Mouse (Mus musculus) kidney, adult 11 months (tissue): ENCODE results near the gene Tenm3.

ENCODE experiments used
- DNase-seq: peaks from one replicate; pipeline ENCODE4 v3.0.0; 2022

Tenm3 gene

GRCm38 (mm10) chr8:48508641-48509599 is 334.8 kb downstream of the Tenm3 start:
- no peak for DNase-seq

GRCm38 (mm10) chr8:48507719-48508501 is 335.8 kb downstream of the Tenm3 start:
- no peak for DNase-seq

DNA sequence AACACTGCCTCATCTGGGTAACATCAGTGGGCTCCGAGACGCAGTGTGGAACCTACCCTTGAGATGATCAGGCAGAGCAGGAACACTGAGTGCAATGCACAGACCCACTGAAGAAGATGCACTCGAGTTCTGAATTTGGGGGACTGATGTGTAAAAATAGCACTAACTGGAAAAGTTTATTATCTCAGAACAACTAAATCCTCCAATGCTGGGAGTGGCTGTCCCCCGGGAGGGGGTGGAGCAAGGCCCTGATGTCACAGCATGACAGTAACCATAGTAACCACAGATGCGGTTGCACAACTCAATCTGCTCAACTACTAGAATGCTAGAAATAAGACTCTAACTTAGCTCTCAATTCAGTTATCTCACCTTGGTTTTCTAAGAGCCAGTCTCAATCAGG is 351.3 kb downstream of the Tenm3 start:
- no peak for DNase-seq

- DNase-seq = no peak
Measured at GRCm38 (mm10) chr8:48490635-48491165, 353.1 kb downstream of the Tenm3 start.

- no peak for DNase-seq
Measured at GRCm38 (mm10) chr8:48489936-48490634, 353.7 kb downstream of the Tenm3 start.

GRCm38 (mm10) chr8:48489417-48489816 is 354.3 kb downstream of the Tenm3 start:
- DNase-seq = no peak

DNA sequence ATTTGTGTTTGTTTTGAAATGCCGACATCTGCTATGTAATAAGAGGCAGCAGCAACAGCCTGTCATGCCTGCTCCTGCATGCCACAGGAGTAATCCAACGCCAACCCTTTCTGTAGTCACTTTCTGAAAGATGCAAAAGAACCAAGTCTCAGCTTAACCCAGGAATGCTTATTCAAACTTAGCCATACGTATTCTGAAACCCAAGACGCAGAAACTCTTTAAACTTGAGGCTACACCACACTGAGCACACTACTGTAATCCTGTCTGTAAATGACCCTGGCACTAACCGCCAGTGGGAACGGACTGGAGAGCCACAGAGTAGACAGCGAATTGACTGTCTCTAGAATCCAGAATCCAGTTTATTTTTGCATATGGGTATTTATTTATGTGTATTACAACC is 354.9 kb downstream of the Tenm3 start:
- DNase-seq = no peak

- no peak for DNase-seq
Measured at GRCm38 (mm10) chr8:48484143-48484542, 359.6 kb downstream of the Tenm3 start.

DNA sequence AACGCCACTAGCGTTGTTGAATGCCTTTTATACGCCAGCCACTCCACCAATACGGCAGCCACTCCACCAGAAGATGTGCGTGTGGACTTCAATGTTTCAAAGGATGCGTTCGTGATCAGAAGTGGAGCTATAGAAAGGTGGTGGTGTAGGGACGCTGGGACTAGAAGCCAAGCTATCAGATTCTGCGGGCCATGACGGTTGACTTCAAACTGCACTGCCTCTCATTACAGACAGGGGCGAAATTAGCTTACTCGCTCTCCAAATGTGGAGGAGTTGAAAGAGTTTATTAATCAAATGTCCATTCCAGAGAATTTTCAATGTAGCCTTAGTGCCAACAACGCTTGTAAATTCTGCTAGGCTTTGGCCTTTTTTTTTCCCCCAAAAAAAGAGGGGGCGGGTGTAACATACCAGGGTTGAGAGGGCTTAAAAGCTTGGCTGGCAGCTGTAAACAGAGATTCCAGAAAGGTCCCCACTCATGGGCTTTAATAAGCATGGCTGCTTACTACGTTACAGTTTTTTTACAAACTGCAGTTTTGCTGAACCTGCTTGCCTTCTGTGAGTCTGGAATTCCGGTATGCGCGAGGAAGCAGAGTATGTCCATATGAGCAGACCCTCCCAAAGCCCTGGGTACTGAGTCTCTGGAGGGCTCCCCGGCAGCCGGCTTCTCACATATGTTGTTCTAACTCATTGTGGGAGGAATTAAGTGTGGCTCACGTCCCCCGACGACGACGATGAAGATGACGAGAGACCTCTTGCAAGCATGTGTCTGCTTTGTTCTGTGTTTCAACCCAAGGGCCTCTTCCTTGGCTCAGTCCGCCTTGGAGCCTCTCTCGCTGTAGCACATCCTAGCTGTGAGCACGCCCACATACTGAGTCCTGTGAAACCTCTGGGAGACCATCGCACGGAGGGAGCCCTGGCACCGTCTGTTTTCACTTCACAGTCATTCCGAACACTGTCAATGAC is 361.8 kb downstream of the Tenm3 start:
- no peak for DNase-seq

DNA sequence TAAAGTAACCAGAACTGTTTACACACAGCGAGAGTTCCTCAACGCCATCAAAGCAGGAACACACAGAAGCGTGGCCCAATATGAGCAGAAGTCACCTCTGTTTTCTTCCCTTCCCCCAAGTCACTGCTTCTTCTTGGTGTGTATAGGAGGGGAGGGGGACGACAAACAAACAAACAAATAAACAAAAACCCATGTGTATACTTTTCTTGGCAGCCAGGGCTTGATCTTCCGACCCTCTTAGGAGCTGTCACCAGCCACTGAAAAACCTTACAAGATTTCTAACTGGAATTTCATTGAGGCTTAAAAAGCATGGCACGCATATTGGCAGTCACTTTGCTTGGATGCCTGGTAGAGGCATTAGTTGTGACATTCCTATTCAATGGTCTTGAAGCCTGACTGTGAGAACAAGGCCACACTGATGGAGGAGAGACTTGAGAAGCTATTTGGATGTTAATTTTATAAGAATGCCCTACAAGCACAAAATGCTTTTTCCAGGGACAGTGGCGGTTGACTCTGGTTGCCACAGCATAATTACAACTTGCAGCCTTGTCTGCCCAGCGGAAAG is 366.3 kb downstream of the Tenm3 start:
- no peak for DNase-seq

GRCm38 (mm10) chr8:48476896-48477295 is 366.9 kb downstream of the Tenm3 start:
- DNase-seq = no peak

DNA sequence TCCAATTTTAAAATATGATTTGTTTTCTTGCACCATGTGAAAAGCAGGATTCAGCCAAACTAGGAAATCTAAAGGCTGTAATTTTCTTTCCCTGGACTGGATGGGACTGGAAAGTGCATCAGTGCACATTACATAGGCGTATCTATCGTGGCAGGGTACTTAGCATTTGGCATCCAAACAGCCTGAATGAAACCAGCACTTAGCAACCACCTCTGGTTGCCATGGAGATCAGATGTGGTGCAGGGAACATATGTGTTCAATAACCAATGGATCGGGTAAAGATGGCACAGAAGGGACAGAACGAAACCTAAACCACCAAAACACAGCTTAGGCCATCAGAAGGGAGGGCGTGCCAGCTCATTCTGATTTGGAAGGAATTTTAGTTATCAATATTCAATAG is 376.1 kb downstream of the Tenm3 start:
- no peak for DNase-seq

- DNase-seq = no peak
Measured at GRCm38 (mm10) chr8:48458373-48458772, 385.4 kb downstream of the Tenm3 start.

- no peak for DNase-seq
Measured at GRCm38 (mm10) chr8:48456328-48457124, 387.2 kb downstream of the Tenm3 start.

DNA sequence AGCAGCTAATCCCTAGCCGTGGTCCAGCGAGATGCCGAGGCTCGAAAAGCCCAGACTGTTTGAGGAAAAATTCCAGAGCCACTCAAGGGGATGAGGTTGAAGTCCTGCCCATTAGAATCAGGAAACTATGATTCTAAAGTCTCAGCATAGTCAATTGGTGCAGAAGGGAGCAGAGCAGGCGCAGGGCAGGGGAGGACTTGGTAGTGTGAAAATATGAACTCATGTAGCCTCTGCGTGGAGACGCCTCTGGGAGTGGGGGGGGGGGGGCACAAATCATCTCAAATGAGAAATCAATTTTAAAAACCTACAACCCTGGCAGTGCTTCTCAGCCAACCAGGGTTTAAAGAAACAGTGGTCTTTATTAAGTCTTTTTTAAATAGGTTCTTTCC is 392.5 kb downstream of the Tenm3 start:
- no peak for DNase-seq

DNA sequence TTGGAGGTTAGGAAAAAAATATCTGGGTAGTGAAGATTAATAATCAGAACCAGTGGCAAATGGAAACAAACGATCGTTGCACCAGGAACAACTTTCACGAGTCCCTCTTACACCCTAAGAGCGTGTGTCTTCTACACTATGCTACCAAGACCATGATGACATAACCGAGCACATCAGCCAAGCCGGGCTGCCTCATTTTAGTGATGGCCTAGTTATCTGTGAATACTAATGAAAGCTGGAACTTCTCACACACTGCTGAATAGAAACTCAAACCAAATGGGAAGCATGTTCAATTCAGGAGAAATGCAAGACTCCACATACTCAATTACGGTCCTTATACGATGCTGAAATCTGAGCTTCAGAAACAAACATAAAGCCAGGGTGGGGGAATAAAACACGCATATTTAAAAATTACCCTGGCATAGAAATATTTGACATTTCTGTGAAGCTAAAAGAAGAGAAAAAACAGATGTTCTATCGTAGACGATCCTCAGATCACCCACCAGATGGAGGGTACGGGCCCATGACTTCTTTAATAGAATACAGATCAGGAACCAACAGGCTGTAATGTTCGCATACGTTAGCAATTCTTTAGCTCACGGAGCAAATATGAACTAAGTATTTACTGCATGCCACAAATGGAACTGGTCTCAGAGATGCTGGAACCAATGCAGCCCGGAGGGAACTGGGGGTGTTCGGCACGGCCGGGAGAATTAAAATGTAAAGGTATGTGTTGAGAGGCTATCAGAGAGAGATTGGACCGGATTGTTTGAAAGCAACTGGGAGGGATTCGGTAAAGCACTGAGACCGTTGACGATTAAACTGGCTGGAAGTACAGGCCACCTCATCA is 393.1 kb downstream of the Tenm3 start:
- DNase-seq = no peak

- no peak for DNase-seq
Measured at GRCm38 (mm10) chr8:48449625-48450024, 394.1 kb downstream of the Tenm3 start.

- DNase-seq = no peak
Measured at GRCm38 (mm10) chr8:48445690-48446089, 398.1 kb downstream of the Tenm3 start.

GRCm38 (mm10) chr8:48439491-48439890 is 404.3 kb downstream of the Tenm3 start:
- DNase-seq = no peak
